Mouse (Mus musculus) thymus, adult 2 months (tissue): ENCODE results near the gene Smo.

ENCODE experiments used
- CTCF ChIP-seq: fragments of 200-500 bp; IDR thresholded peaks from 2 replicates; pipeline ENCODE4 v1.5.1; 2012; ENCODE audit warnings: mild to moderate bottlenecking, control low read depth, low read length, moderate library complexity, borderline replicate concordance; ENCODE audit not compliant: control insufficient read depth, poor library complexity, insufficient read depth; ENCODE audit errors: extremely low read depth
- POLR2A ChIP-seq: fragments of 200-500 bp; IDR thresholded peaks from 2 replicates; pipeline ENCODE4 v1.6.1; 2012; ENCODE audit warnings: mild to moderate bottlenecking, low read length, control low read depth, moderate library complexity; ENCODE audit not compliant: control insufficient read depth, poor library complexity, insufficient read depth; ENCODE audit errors: extremely low read depth

DNA sequence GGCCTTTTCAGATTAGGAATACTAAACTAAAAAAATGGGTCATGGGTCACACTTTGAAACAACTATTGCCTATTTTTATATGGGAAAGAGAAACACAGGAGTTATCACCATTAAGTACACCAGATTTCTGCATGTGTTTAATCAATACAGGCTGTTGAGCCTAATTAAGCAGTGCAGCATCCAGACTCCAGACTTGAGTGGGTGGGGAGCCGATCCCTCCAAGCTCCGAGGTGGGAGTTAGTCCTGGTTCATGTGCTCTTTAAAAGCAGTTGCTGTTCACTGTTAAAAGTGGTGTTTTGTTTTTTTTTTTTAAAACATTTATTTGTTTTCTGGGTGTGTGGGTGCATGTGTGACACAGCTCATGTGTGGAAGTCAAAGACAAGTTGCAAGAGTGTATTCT lies 70.1 kb downstream of the Smo start:
- no peak for TF ChIP-seq POLR2A
- no peak for TF ChIP-seq CTCF
